Mouse (Mus musculus) testis, postnatal 14 days (tissue): ENCODE data around the gene Slc12a8.

Experiments
- DNase-seq: peaks from one replicate; pipeline ENCODE4 v3.0.0; 2021; ENCODE audit warnings: low spot score

Gene Slc12a8

DNA sequence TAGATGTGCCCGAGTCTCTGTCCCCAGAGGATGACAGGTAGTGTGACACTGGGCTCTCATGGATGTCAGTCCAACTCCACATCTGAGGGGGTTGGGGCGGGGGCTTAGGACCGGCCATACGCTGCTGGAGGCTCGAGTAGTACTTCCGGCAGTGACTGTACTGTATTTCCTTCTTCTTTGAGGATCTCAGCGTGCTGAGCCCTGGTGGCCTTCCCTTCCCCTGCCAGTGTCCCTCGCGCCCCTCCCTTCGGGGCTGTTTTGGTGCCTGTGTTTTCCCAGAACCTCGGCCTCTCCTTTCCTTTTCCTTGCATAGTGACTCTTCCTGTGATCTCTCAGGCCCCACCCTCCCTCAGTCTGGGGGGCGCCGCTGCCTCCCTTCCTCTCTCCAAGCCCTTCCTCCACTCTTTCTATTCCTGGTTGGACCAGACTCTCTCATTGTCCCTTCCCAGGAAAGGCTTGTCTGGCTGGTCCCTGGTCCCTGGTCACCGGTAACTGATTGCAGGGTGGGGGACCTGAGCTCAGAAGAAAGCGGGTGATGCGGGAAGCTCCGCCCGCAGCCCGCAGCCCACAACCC, 66.8 kb downstream of the Slc12a8 start:
- DNase-seq, result no peak

DNA sequence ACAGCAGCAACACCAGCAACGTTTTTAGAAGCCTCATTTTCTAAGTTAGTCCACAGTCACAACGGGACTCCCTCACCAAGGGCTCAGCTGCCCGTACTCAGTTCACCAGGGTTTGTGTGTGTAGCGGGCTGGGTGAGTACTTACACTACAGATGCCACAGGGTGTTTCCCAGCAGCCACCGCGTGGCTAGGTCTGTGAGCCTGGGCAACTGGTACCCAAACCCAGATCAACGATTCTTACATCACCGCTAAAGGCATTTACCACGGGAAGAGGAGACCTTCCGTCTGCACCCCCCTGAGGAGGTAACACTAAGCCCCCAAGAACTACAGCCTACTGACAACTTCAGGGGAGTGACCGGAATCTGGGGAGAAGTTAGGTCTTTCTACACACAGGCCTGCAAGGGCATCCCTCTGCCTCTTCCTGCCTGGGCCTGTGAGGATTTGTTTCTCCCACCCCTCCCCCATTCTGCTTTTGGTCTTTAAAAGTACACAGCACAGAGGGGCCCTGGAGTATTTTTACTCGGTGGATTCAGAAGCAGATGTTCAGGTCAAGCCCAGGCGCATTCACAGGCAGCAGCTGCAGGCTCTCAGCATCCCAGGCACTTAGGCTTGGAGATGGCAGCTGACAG, 67.4 kb downstream of the Slc12a8 start:
- no peak for DNase-seq

DNA sequence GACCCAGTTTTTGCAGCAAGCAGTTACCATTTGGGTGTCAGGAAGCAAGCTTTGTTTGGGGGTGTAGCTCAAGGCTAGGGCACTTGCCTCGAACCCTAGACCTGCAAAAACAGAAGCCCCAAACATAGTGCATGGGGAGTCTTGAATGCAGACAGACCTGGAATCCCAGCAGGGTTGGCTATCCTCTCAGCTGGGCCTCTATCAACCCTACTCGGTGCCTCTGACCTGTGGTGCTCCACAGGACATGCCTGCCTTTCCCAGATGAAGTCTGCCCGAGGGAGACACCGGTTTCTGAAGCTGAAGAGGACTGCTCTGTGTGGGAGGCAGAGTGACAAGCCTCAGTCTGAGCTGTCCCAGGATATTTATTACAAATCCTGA, 67.9 kb downstream of the Slc12a8 start:
- DNase-seq, result no peak

DNA sequence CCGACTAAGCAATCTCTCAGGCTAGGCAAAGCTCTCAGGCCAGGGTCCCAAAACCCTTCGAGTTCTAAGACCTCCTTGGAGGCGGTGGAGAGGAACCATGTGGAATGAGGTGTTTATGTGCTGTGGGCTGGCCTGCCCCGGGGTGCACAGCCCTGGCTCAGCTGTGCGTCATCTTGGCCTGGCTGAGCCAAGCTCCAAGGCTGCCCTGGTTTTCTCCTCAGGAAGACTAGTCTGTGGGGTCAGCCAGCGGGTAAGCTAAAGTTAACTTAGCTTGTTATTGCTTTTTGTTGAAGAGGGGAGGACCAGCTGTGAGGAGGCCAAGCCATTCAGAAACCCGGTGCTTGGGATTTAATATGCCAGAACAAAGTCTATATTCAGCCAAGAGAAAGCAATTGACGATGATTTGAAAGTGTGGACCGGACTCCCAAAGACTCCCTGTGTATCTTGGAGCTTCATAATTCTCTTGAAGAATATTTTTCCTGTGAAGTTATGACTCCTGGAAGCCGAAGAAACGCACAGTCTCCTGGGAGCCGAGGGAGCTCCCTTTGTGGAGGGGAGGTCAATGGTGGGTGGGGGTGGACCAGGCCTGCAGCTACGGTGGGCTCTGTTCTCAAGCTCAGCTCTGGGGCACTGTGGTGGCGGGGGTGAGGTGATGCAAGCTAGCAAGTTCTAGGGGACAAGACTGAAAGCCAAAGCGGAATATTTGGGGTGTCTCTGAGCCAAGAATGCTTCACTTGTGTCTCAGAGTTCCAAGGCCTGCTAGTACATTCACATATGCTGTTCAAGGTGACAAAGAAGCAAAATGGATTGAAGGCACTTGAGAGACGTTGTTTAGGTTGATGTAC, 70.4 kb downstream of the Slc12a8 start:
- DNase-seq, result no peak

DNA sequence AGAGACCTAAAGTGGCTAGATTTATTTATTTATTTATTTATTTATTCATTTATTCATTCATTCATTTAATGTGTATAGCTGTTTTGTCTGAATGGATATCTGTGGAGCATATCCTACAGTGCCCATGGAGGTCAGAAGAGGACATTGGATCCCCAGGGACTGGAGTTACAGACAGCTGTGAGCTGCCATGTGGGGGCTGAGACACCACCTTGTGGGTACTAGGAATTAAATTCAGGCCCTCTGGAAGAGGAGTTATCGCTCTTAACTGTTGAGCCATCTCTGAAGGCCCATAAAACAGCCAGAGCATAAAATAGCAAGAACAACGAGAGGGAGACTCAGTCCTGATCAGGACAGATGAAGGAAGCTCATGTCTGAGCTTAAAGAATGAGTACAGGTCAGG, 71.7 kb downstream of the Slc12a8 start:
- DNase-seq, result no peak

DNA sequence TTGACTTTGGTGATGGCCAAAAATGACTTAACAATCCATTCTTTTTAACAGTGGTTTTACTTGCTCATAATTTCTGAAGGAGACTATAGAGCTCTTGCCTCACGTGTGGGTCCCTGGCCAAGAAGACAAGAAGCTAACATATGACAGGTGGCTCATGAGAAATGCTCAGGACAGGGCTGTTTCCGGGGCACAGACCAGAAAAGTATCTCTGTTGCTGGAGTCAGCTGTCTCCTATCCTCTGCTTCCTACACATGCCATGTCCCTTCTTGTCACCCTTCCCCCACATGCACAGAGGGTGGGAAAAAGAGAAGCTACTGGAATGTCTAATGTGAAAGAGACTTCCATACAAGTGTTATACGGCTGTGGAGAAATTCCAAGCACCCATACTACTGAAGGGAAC, 73.3 kb downstream of the Slc12a8 start:
- no peak for DNase-seq

DNA sequence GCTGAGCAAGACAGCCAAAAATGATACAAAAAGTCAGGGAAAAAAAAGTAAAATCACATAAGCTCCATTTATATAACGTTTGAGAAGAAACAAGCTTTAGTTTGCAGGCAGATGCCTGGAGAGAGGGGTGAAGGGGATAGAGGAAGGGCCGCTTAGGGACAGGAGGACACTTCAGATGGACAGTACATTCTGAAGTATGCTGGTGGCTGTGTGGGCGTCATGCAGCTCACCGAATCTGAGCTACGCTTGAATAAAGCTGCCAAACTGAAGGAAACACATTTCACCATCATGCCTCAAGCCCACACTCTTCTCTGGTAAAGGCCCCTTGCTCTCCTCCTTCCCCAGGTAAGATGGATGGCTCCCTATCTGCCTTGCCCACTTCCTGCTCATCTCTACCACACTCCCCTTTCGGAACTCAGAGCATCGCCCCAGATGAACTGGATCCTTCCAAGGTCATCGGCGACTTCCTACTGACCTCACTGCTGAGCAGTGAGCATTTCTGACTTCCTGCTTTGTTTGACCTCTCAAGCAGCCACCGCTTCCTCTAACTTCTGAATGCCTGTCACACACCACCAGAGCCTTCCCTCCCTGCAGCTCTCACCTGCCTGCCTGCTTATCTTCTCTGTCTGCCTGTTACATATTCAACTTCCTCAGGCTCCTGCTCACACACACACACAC, 74.4 kb downstream of the Slc12a8 start:
- DNase-seq, result no peak

DNA sequence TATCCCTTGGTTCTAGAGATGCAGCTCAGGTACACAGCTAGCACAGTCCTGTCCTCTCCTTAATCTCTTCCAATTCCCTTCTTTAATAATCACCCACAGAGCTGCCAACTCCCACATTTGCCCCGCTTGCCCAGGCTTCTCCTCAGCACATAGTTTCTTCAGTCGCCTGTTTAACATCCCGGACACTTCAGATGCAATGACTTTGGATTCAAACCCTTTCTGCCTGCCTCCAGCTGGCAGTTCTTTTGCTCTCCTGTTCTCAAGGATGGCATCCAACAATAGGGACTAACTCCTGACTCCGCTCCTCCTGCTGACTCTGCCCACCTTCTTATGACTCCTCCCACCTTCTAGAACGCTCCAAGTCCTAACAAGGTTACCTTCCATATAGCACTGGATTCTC, 75.2 kb downstream of the Slc12a8 start:
- no peak for DNase-seq

DNA sequence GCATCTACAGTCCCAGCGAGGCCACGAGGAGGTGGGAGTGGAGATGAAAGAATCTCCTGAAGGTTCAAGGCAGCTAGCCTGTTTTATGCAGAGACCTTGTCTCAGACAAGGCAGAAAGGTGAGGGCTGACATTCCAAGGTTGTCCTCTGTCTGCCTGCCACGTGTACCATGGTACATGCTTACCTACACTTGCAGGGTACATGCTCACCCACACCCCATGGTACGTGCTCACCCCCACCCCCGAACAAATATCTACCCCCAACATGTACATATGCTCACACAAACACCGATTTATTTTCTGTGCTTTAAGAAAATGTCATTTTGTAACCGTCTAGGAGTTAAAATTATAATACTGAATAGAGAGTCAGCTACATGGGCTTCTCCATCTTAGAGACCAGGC, 76.3 kb downstream of the Slc12a8 start:
- DNase-seq, result no peak

DNA sequence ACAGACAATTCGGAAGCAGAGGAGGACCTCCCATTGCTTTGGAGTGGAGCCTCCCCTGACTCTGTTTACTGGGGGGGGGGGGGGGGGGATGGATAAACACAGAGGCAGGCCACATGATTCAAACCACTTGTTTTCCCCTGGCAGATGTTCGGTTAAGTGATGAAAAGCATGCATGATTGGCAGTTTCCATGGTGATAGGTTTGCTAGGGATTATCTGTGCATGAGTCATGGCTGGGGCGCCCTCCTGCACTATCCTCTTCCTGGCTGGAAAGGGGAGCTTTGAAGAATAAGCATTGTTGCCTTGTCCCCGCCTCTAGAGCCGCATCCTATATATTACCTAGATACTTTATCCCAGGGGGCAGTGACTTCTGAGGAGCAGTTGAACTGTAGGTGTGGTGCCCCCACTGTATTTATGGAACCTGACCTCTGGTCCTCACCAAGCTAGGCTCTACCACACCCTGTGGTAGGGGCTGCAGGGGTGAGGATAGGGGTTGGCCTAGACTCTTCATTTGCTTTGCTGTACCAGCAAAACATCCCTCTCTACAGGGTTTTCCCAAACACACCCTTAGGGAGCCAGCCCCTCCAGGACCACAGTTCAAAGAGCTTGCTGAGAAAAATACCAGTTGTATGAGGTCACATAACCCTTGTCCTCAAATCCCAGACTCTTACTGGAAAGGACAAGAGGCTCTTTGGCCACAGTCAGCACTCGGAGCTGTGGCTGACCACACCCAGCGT, 77.1 kb downstream of the Slc12a8 start:
- no peak for DNase-seq

DNA sequence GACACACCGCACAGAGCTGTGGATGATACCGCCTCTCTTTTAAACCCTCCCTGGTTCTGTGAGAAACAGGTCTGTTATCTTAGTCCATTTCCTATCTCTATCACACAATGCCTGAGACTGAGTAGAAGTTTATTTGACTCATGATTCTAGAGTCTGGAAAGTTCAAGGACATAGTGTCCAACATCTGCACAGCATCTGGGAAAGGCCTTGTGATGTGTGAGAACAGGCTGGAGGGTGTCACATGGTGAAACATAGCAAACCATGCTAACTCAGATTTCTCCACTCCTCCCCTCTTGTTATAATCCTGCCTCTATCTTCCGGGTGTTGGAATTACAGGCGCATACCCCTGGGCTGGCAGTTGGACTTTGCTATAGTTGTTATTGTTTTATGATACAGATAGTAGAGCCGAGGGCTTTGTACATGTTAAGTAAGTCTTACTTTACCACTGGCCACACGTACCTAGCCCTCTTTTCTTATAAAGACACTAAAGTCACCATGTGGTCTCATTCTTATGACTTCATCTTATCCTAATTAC, 78.2 kb downstream of the Slc12a8 start:
- DNase-seq, result no peak

DNA sequence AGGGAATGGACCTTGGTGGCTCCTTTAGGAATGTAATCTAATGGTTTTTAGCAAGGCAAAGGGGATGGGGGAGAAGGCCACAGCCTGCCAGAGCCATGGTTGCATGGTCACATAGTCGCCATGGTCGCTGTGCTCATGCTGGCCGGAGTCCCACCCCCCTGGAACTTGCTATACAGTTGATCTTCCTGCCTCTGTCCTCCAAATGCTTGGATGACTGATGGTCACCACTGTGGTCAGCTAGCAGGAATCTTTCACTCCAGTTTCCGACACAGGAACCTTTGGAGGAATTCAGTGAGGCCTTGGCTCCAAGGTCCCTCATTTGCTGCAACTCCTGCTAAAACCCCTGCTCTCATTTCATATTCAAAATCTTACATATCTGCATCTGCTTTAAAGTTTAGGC, 79.1 kb downstream of the Slc12a8 start:
- no peak for DNase-seq

DNA sequence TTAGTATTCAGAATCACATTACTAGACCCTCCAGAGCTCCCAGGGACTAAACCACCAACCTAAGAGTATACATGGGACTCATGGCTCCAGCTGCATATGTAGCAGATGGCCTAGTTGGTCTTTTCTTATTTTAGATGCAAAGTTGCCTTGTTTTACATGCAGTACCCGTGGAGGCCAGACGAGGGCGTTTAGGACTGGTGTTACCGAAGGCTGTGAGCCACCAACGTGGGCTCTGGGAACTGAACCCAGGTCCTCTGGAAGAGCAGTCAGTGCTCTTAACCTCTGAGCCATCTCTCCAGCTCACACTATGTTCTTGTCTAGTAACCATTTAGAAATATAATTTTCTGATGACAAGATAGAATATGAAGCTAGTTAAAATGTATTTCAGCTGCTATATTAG, 83.1 kb downstream of the Slc12a8 start:
- no peak for DNase-seq

DNA sequence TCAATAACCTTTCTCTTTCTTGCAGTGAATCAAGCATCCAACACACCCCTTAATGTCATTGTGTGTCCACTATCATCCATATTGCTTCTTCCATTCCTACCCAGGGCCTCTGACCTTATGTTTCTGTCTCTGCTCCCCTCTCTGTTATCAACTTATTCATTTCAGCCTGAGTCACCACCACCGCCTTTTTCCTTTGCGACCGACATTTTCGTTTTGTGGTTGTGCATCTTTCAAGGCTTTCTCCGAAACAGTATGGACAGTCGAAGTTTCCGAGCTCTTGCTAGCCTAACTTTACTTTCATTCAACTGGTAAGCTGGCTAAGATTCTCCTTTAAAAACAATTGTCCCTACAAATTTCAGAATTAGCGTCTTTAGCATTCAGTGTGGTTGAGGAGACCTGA, 84.2 kb downstream of the Slc12a8 start:
- DNase-seq, result no peak

DNA sequence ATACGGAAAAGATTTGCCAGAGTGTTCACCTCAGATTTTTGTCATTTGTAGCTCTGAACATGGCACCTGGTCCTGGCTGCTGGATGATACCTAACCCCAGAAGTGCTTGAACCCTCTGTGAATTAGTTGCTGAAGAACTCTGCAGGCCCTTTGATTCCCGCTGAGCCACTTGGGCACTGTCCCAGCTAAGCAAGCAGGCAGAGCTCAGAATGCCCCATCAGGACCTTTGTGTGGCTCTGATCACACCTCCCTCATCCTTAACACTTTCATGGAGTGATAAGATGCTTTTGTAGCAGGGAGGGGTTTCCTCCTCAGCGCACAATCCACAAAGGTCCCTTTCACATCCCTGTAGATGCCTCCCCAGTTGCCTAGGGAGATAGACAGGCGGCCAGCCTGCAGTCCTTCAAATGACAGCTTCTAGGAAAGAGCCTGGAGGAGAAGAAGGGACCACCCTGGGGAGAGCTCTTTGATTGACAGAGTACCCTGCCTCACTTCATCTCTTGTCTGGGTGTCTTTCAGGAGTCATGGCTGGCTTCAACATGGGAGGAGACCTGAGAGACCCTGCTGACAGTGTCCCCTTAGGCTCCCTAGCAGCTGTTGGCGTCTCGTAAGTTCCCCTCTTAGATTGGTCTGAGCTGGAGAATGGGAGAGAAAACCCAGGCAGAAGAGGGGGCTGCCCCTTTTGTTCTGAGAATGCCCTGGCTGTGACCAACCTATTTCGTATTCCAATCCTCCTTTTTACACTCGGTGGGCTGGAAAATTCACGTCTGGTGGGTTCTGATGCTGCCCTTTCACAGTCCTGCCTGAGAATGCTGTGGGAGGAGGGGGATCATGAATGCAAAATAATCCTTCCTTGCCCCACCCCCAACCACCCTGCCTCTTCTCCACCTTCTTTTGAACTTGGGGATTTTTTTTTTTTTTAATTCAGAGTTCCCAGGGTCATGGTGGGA, 88.8 kb downstream of the Slc12a8 start:
- no peak for DNase-seq

DNA sequence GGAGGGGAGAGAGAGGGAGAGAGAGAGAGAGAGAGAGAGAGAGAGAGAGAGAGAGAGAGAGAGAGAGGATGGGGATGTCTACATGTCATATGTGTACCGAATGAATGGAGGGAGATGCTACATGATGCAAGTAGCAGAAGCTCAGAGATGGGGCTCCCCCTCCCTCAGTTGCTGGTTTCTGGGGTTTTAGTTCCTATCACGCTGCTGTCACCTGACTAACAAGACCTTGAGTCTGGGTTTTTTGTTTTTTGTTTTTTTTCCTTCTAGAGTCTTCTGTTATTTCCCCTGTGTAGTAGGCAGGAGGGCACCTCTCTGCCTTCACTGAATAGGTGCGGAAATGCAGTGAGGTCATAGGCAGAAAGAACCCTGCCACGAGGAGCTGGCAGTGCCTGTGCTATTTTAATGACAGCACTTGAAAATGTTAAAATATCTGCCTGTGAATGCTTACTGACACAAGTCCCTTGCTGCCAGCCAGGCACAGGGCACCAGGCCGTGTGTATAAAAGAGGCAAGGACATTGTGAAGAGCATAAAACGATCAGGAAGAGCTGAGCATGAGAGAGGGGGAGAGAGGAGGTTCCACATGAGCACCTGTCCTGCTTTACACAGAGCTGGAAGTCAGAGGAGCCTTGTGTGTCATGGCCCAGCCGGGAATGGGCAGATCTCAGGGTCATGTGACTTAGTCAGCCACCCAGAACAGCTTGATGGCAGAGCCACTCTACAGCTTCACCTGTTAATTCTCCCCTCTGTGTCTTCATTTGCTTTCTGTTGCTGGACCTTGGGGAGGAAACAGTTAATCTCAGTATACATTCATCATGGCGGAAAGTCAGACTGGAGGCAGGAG, 89.8 kb downstream of the Slc12a8 start:
- DNase-seq, result no peak

DNA sequence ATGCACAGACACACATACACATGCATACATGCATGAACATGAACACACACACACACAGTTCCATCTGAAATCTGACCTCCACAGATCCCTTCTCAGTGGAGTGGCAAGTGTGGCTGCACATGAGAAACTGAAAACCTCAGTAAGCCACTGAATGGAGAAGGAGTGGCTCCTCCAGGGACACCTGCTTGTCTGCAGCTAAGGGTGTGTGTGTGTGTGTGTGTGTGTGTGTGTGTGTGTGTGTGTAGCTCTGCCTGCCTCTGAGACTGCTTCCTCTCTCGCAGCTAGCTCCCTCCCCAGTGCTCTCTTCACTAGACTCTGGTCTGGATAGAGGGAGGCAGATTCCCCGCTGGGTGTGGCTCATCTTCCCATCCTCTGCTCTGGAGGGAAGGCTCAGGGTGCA, 92.4 kb downstream of the Slc12a8 start:
- DNase-seq, result no peak

DNA sequence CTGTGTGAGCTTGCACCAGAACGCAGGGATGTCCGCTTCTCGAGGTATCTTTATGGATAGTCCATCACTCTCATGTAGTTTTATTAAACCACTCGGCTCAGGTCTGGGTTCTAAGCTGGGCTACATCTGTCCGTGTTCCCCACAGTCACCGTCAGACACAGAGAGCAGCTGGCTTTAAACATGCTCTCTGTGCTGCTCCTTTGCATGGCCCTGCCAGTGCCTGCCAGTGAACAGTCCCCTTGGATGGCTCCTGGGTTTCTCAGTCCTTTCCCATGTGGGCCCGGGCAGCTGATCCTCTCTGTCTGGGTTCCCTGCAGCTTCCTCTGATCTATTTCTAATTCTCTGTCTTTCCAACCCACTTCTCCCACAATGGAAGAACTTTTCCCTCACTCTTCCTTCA, 93.3 kb downstream of the Slc12a8 start:
- DNase-seq, result no peak

DNA sequence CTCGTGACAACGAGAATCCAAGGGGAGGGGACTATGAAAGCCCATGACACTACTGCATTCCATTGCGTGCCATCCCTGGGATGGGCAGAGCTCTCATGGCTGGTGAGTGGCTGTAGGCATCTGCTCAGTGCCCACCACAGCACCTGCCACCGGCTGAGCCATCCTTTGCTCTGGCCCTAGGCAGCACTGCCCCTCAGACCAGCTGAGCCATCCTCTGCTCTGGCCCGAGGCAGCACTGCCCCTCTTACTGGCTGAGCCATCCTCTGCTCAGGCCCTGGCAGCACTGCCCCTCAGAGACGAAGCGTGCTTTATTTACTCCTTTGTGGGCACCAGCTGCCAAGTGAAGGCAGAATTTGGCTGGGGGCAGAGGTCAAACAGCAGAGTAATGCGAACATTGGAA, 94.2 kb downstream of the Slc12a8 start:
- DNase-seq, result no peak
